Mouse (Mus musculus) heart, embryonic 14.5 days (tissue): ENCODE measurements around the gene Elmo1. TPM values are rescaled to one million over a fixed set of nuclear protein-coding genes. Genes with fewer than 3 reads are reported as not detected.
A peak's percentile ranks its signal among the peaks of the same experiment; 100 is the strongest.

Experiments
- ATAC-seq: fragments of 200-750 bp; cut with Nextera tagmentation; 2 replicates; pipeline ENCODE4 v1.8.0; 2017; ENCODE audit warnings: low read depth, moderate TSS enrichment; ENCODE audit not compliant: insufficient number of reproducible peaks, insufficient read depth, low FRiP score
- H3K27ac ChIP-seq, 2 experiments: fragments of 200-500 bp in 1 of 2; fragments of 300-500 bp in 1 of 2; sonication (generic) in 1 of 2; replicated peaks in 1 of 2; 2 replicates each; pipeline ENCODE4 v1.5.1; 2012 to 2014; ENCODE audit warnings: low read depth in 2 of 2, low read length in 2 of 2, control low read depth in 1 of 2, mild to moderate bottlenecking in 1 of 2, mixed read lengths in 1 of 2; ENCODE audit not compliant: control insufficient read depth in 1 of 2, insufficient read depth in 1 of 2
- H3K27me3 ChIP-seq: fragments of 300-500 bp; sonication (generic); 2 replicates; pipeline ENCODE4 v1.6.1; 2014; ENCODE audit warnings: mild to moderate bottlenecking, low read length, control low read depth; ENCODE audit not compliant: control insufficient read depth, insufficient read depth
- H3K36me3 ChIP-seq: fragments of 300-500 bp; sonication (generic); 2 replicates; pipeline ENCODE4 v1.6.1; 2014; ENCODE audit warnings: mild to moderate bottlenecking, control low read depth, low read length, mixed read lengths; ENCODE audit not compliant: control insufficient read depth, insufficient read depth
- H3K4me1 ChIP-seq, 2 experiments: fragments of 200-500 bp in 1 of 2; fragments of 300-500 bp in 1 of 2; sonication (generic) in 1 of 2; 2 replicates each; pipeline ENCODE4 v1.6.1; 2012 to 2014; ENCODE audit warnings: low read length in 2 of 2, control low read depth in 1 of 2, mixed read lengths in 1 of 2; ENCODE audit not compliant: control insufficient read depth in 2 of 2, insufficient read depth in 2 of 2
- H3K4me2 ChIP-seq: fragments of 300-500 bp; sonication (generic); 2 replicates; pipeline ENCODE4 v1.6.1; 2014; ENCODE audit warnings: mild to moderate bottlenecking, low read length
- H3K4me3 ChIP-seq, 2 experiments: fragments of 200-500 bp in 1 of 2; fragments of 300-500 bp in 1 of 2; sonication (generic) in 1 of 2; 2 replicates each; pipeline ENCODE4 v1.5.1; 2012 to 2014; ENCODE audit warnings: low read length in 2 of 2, mild to moderate bottlenecking in 2 of 2, control low read depth in 1 of 2, low read depth in 1 of 2, moderate library complexity in 1 of 2; ENCODE audit not compliant: control insufficient read depth in 1 of 2, insufficient read depth in 1 of 2
- H3K9ac ChIP-seq: fragments of 300-500 bp; sonication (generic); 2 replicates; pipeline ENCODE4 v1.6.1; 2014; ENCODE audit warnings: mild to moderate bottlenecking, low read length
- H3K9me3 ChIP-seq: fragments of 300-500 bp; sonication (generic); 2 replicates; pipeline ENCODE4 v1.6.1; 2016; ENCODE audit warnings: low read length, control low read depth; ENCODE audit not compliant: control insufficient read depth
- WGBS: fragments of 180-500 bp; shearing (Covaris S2); extraction: QIAGEN DNeasy Blood & Tissue Kit; methylation state at CpG from one replicate; pipeline ENCODE4 v1.1.7; 2014; 5-methylcytosine and 5-hydroxymethylcytosine counted together
- polyA plus RNA-seq: library from polyadenylated mRNA; unstranded; fragments of >200 nt; fragmentation: Nextera tagmentation; extraction: Ambion mirVana; gene quantifications from 2 replicates; pipeline ENCODE4 v1.2.1, GENCODE M21; 2014

The Elmo1 gene
- polyA plus RNA-seq, 1 experiment from 2014 or later: 10.4 TPM

DNA sequence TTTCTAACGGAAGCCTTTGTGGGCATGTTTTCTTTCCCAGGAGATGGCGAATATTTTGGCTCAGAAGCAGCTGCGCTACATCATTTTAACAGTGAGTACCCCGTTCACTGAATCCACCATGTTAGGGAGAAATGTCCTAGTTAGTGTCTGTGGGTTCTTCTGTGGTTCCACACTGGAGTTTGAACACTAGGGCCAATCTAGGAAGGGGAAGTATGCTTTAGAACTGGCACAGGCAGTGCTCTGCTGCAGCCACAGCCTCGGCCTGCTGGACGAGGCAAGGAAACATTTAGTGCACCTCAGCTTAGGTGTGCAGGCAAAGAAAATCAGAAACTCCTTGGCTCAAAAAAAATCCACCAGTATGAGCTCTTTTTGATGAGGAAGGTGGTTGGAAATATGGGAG, 196.3 kb downstream of the Elmo1 start:
- H3K4me1 ChIP-seq: peaks cover 0 to 2% of the 10 kb centered on the region in 2 experiments; a peak in 1 of 4 replicates
- no peak for ATAC-seq
- H3K36me3 ChIP-seq: no peaks in the 10 kb centered on the region
- H3K4me2 ChIP-seq: no peak overlapping the region
- no peak overlapping the region for H3K4me3 ChIP-seq
- no peak overlapping the region for H3K27ac ChIP-seq
- H3K9ac ChIP-seq: no peak overlapping the region
- WGBS: 84% methylated on average over 6 of the region's 6 CpGs
- no peaks in the 10 kb centered on the region for H3K27me3 ChIP-seq
- H3K9me3 ChIP-seq: no peaks in the 10 kb centered on the region

DNA sequence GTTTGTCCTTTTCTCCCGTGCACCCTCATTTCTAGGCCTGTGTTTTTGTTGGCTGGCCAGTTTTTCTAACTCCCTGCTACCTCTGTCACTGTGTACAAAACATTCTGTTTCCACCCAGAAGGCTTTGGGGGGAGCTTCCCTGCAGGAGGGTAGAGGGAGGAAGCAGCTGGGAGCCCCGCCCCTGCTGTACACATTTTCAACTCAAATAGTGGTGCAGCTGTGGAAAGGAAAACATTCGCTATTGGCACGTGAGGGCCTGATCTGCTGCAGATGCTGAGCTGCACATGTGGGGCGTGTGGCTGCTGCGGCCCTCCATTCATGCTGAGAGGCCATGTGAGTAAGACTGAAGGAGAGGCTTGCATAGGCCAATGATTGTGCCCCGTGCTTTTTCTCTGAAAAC, 198.0 kb downstream of the Elmo1 start:
- no peaks in the 10 kb centered on the region for H3K36me3 ChIP-seq
- no peak overlapping the region for H3K4me3 ChIP-seq
- no peaks in the 10 kb centered on the region for H3K9me3 ChIP-seq
- no peaks in the 10 kb centered on the region for H3K27me3 ChIP-seq
- H3K4me2 ChIP-seq: no peak overlapping the region
- H3K9ac ChIP-seq: no peak overlapping the region
- no peak overlapping the region for H3K27ac ChIP-seq
- peaks cover 0 to 2% of the 10 kb centered on the region in 2 experiments; a peak in 1 of 4 replicates for H3K4me1 ChIP-seq
- ATAC-seq: peak; percentile 65; the same call in 1 of the 2 replicates
- 58% methylated on average over 7 of the region's 7 CpGs for WGBS

DNA sequence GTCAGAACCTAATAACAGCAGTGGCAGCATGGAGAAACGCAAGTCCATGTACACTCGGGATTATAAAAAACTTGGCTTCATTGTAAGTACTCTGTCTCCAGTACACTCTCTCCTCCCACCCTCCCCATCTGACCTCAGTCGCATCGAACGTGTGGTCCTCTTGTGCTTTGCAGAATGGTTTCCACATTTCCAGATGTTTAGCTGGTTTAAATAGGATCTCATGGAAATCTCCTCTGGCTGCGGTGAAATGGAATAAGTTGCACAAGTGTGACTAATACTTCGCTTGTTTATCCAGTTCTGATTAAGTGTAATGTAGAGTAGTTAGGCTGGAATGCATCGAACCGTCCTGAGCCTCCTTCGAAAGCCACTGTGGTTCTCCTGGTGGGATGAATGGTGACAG, 200.0 kb downstream of the Elmo1 start:
- H3K4me1 ChIP-seq: peaks cover 0 to 2% of the 10 kb centered on the region in 2 experiments; a peak in 1 of 4 replicates
- 78% methylated on average over 10 of the region's 10 CpGs for WGBS
- H3K9ac ChIP-seq: no peak overlapping the region
- no peak overlapping the region for H3K27ac ChIP-seq
- H3K4me3 ChIP-seq: no peak overlapping the region
- ATAC-seq: no peak
- no peak overlapping the region for H3K4me2 ChIP-seq
- H3K27me3 ChIP-seq: no peaks in the 10 kb centered on the region
- no peaks in the 10 kb centered on the region for H3K36me3 ChIP-seq
- no peaks in the 10 kb centered on the region for H3K9me3 ChIP-seq

DNA sequence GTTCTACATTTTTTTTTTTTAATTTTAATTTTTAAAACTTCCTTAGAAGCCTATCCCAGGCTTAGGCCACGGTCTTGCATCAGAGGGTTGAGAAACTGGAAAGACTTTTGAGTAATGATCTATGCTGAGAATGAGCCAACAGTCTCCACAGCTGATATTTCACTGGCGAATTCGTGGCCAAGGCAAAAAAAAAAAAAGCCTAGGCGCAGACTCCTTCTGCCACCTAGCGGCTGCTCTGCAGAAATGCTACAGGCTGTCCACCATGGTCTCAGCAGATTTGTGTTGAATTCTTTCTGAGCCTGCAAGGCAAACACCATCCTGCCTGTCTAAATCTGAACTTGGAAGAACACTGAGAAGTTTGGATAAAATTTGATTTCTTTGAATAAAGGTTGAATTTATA, 202.0 kb downstream of the Elmo1 start:
- Histone ChIP-seq H3K4me3 (no peak overlapping the region), H3K27me3 (no peaks in the 10 kb centered on the region), H3K4me2 (no peak overlapping the region), H3K9me3 (no peaks in the 10 kb centered on the region), H3K9ac (no peak overlapping the region), H3K4me1 (peaks cover 0 to 2% of the 10 kb centered on the region in 2 experiments; a peak in 1 of 4 replicates), H3K27ac (no peak overlapping the region), H3K36me3 (no peaks in the 10 kb centered on the region)
- ATAC-seq: no peak
- WGBS: 2% methylated on average over 5 of the region's 5 CpGs

- no peak for ATAC-seq
- Histone ChIP-seq H3K4me2 (no peak overlapping the region), H3K9me3 (no peaks in the 10 kb centered on the region), H3K4me1 (no peaks in the 10 kb centered on the region), H3K9ac (no peak overlapping the region), H3K36me3 (no peaks in the 10 kb centered on the region), H3K27ac (no peak overlapping the region), H3K4me3 (no peak overlapping the region), H3K27me3 (no peaks in the 10 kb centered on the region)
- WGBS: 68% methylated on average over 16 of the region's 16 CpGs
These were observed 205.0 kb downstream of the Elmo1 start for GRCm38 (mm10) chr13:20295278-20295970.

- no peak overlapping the region for H3K4me3 ChIP-seq
- H3K27ac ChIP-seq: no peak overlapping the region
- no peaks in the 10 kb centered on the region for H3K36me3 ChIP-seq
- H3K4me2 ChIP-seq: no peak overlapping the region
- no peaks in the 10 kb centered on the region for H3K27me3 ChIP-seq
- WGBS: 16% methylated on average over 3 of the region's 3 CpGs
- H3K9me3 ChIP-seq: no peaks in the 10 kb centered on the region
- no peaks in the 10 kb centered on the region for H3K4me1 ChIP-seq
- no peak for ATAC-seq
- no peak overlapping the region for H3K9ac ChIP-seq
These were observed 207.4 kb downstream of the Elmo1 start for GRCm38 (mm10) chr13:20297841-20298240.

- Histone ChIP-seq H3K9ac (no peak overlapping the region), H3K4me1 (no peaks in the 10 kb centered on the region), H3K4me2 (no peak overlapping the region), H3K36me3 (no peaks in the 10 kb centered on the region), H3K4me3 (no peak overlapping the region), H3K27ac (no peak overlapping the region), H3K9me3 (no peaks in the 10 kb centered on the region), H3K27me3 (no peaks in the 10 kb centered on the region)
- no peak for ATAC-seq
- 54% methylated on average over 3 of the region's 3 CpGs for WGBS
These were observed 209.0 kb downstream of the Elmo1 start for GRCm38 (mm10) chr13:20299424-20299823.

- Histone ChIP-seq H3K36me3 (no peaks in the 10 kb centered on the region), H3K4me3 (no peak overlapping the region), H3K4me1 (no peaks in the 10 kb centered on the region), H3K9ac (no peak overlapping the region), H3K9me3 (no peaks in the 10 kb centered on the region), H3K27me3 (no peaks in the 10 kb centered on the region), H3K27ac (no peak overlapping the region), H3K4me2 (no peak overlapping the region)
- ATAC-seq: no peak
- WGBS: 81% methylated on average over 3 of the region's 3 CpGs
These were observed 209.7 kb downstream of the Elmo1 start for GRCm38 (mm10) chr13:20300052-20300564.
